Mouse (Mus musculus) limb, embryonic 15.5 days (tissue): ENCODE results near the gene Traf5. TPM values are rescaled to one million over a fixed set of nuclear protein-coding genes. Genes with fewer than 3 reads are reported as not detected.

Experiments used
- ATAC-seq: fragments of 200-750 bp; cut with Nextera tagmentation; 2 replicates; pipeline ENCODE4 v1.8.0; 2017; ENCODE audit warnings: low read depth, moderate TSS enrichment; ENCODE audit not compliant: insufficient number of reproducible peaks, low FRiP score, low TSS enrichment
- H3K27ac ChIP-seq: fragments of 300-500 bp; sonication (generic); 2 replicates; pipeline ENCODE4 v1.5.1; 2015; ENCODE audit warnings: moderate library complexity, mild to moderate bottlenecking, inconsistent platforms
- H3K27me3 ChIP-seq: fragments of 300-500 bp; sonication (generic); 2 replicates; pipeline ENCODE4 v1.6.1; 2015; ENCODE audit warnings: inconsistent platforms
- H3K36me3 ChIP-seq: fragments of 300-500 bp; sonication (generic); 2 replicates; pipeline ENCODE4 v1.6.1; 2015; ENCODE audit warnings: inconsistent platforms
- H3K4me1 ChIP-seq: fragments of 300-500 bp; sonication (generic); 2 replicates; pipeline ENCODE4 v1.6.1; 2015; ENCODE audit warnings: inconsistent platforms
- H3K4me2 ChIP-seq: fragments of 300-500 bp; sonication (generic); 2 replicates; pipeline ENCODE4 v1.6.1; 2015; ENCODE audit warnings: mild to moderate bottlenecking, inconsistent platforms
- H3K4me3 ChIP-seq: fragments of 300-500 bp; sonication (generic); 2 replicates; pipeline ENCODE4 v1.5.1; 2015; ENCODE audit warnings: mild to moderate bottlenecking, inconsistent platforms
- H3K9ac ChIP-seq: fragments of 300-500 bp; sonication (generic); 2 replicates; pipeline ENCODE4 v1.6.1; 2015; ENCODE audit warnings: inconsistent platforms
- H3K9me3 ChIP-seq: fragments of 300-500 bp; sonication (generic); 2 replicates; pipeline ENCODE4 v1.6.1; 2016; ENCODE audit warnings: inconsistent platforms
- WGBS: fragments of 180-500 bp; shearing (Covaris S2); methylation state at CpG from one replicate; pipeline ENCODE4 v1.1.7; 2015; 5-methylcytosine and 5-hydroxymethylcytosine counted together
- polyA plus RNA-seq: library from polyadenylated mRNA; unstranded; fragments of >200 nt; fragmentation: Nextera tagmentation; extraction: Ambion mirVana; gene quantifications from 2 replicates; pipeline ENCODE4 v1.2.1, GENCODE M21; 2015

Traf5 gene
- polyA plus RNA-seq, 1 experiment from 2014 or later: 21.7 TPM

GRCm38 (mm10) chr1:191986674-191987480 lies 105.5 kb downstream of the Traf5 start:
- Histone ChIP-seq H3K9ac (no peak overlapping the region), H3K9me3 (no peaks in the 10 kb centered on the region), H3K4me3 (no peak overlapping the region), H3K27me3 (peaks cover 11% of the 10 kb centered on the region), H3K36me3 (no peaks in the 10 kb centered on the region), H3K27ac (no peak overlapping the region), H3K4me2 (no peak overlapping the region), H3K4me1 (0 out of 2 replicates have a peak, but pooled peaks cover 4% of the 10 kb centered on the region)
- no peak for ATAC-seq
- 68% methylated on average over 8 of the region's 8 CpGs for WGBS

DNA sequence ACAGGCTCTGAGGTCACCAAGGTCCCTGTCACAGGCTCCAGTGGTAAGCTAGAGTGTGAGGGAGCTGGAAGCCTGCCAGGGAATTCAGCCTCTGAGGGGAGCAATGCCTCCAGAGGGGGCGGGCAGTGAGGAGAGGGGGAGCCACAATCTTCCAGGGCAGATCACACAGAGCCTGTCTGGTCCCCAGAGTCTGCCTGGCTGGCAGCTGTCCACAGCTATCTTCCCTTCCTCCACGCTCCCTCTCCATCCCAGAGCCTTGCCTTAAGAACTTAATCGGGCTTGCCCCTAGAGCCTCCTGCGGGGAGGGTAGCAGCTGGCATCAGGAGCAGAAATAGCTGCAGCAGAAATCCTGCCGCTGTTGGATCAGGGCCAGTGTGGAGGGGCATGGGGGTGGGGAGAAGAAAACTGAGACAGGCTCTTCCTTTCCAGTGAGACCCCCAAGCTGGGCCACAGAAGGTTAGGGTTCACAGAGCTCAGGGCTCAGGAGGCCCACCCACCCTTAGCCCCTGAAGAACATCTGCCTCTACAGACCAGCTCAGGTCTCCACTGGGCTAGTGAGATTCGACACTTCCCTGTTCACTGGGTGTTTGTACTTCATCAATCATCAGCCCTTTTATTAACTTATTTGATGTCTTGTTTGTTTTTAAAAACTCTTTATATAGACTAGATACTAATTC lies 110.8 kb downstream of the Traf5 start:
- Histone ChIP-seq H3K4me2 (no peak overlapping the region), H3K9ac (no peak overlapping the region), H3K27me3 (peaks cover 11% of the 10 kb centered on the region), H3K4me1 (peaks cover 22% of the 10 kb centered on the region), H3K27ac (no peak overlapping the region), H3K4me3 (no peak overlapping the region), H3K36me3 (no peaks in the 10 kb centered on the region), H3K9me3 (no peaks in the 10 kb centered on the region)
- WGBS: 15% methylated on average over 6 of the region's 6 CpGs
- peak; percentile 71; the same call in 1 of the 2 replicates for ATAC-seq

DNA sequence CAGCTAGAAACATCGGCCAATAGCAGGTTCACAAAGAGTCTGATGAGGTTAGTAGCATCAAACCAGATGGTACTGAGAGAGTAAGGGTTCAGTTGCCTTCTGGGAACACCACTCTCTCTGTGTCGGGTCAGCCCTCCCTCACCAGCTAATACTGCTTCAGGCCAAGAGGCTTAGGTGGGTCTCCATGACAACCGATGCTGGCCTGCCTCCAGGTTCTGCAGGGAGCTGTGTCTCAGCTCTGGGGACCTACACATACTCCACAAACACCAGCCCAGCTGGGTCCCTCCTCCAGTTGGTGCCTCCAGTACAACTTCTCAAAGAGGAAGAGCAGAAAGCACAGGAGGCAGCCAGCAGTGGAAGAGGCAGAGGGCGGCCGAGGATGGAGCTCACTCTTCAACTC lies 115.2 kb downstream of the Traf5 start, which contains the start of gene Rd3:
Gene Rd3, plus strand, starts transcription at position 184 of the 400 bp plus-strand sequence.
- ATAC-seq: no peak
- Histone ChIP-seq H3K4me3 (no peak within 1 kb of the TSS), H3K9me3 (no peaks in the 10 kb centered on the region), H3K4me2 (no peak within 1 kb of the TSS), H3K27ac (no peak within 1 kb of the TSS), H3K27me3 (no peaks in the 10 kb centered on the region), H3K4me1 (peaks cover 34% of the 10 kb centered on the region), H3K9ac (no peak within 1 kb of the TSS), H3K36me3 (no peaks in the 10 kb centered on the region)
- whole genome bisulfite sequencing: 37% methylated on average over 5 of the region's 5 CpGs

GRCm38 (mm10) chr1:191974509-191975405 lies 117.6 kb downstream of the Traf5 start:
- Histone ChIP-seq H3K4me3 (no peak overlapping the region), H3K27ac (no peak overlapping the region)
- 55% methylated on average over 13 of the region's 13 CpGs for WGBS

DNA sequence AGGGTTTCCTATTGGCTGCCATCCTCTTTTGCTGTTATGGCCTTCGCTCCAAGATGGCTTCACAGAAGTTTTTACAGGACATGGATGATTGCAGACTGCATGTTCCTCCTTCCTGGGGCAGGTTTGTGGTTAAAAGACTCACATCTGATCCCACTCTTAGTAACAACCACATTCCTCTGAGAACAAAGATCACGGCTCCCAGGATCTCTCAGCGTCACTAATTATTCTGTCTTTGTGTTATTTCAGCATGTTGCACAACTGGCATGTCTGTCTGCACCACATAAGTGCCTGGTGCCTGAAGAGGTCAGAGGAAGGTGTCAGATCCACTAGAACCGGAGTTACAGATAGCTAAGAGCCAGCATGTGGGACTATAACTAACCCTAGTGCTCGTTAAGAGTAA lies 122.4 kb downstream of the Traf5 start:
- no peaks in the 10 kb centered on the region for H3K9me3 ChIP-seq
- H3K9ac ChIP-seq: no peak overlapping the region
- H3K4me3 ChIP-seq: no peak overlapping the region
- no peak for ATAC-seq
- no peaks in the 10 kb centered on the region for H3K36me3 ChIP-seq
- H3K4me2 ChIP-seq: no peak overlapping the region
- H3K27me3 ChIP-seq: no peaks in the 10 kb centered on the region
- no peak overlapping the region for H3K27ac ChIP-seq
- 54% methylated on average over 5 of the region's 5 CpGs for WGBS
- H3K4me1 ChIP-seq: peaks cover 9% of the 10 kb centered on the region

More at GRCm38 (mm10) chr1:191974509-191975405, 117.6 kb downstream of the Traf5 start:
- H3K4me2 ChIP-seq: no peak overlapping the region
- no peaks in the 10 kb centered on the region for H3K9me3 ChIP-seq
- peaks cover 23% of the 10 kb centered on the region for H3K4me1 ChIP-seq
- ATAC-seq: no peak
- no peaks in the 10 kb centered on the region for H3K36me3 ChIP-seq
- no peaks in the 10 kb centered on the region for H3K27me3 ChIP-seq
- H3K9ac ChIP-seq: no peak overlapping the region

DNA sequence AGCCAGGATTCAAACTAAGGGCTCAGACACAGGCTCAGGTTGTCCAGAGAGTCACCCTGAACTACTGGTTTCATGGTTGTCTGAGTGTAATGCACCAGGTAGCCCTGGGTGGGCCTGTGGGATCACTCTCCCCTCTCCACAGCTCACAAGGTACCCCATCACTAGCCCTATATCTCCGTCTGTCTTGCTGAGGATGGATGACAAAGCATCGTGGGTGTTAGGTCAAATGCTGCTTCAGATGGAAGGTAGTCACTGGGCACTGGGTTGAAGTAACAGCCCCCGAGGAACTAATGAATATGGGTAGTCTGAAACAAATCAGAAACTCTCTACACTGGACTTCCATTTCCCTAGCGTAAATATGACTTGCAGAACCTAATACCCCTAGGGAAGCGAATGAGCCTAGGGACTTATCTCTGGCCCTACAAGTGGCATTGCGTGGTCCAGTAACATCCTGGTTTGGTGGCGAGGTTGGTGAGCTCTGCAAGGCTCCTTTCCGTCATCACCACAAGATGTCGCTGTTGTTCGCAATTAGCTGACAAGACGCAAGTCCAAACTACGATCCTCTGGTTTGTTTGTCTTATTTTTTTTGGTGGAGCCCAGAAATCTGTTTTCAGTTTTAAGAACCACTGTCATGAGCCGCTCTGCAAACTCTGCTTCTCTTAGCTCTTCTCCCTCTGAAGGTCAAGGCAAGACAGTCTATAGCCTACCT lies 127.4 kb downstream of the Traf5 start:
- Histone ChIP-seq H3K9me3 (no peaks in the 10 kb centered on the region), H3K4me2 (0 out of 2 replicates have a peak overlapping the region, but pooled peaks have one; percentile 26), H3K27me3 (no peaks in the 10 kb centered on the region), H3K27ac (no peak overlapping the region), H3K36me3 (no peaks in the 10 kb centered on the region), H3K4me1 (peaks cover 6% of the 10 kb centered on the region; the same call in 1 of the 2 replicates), H3K9ac (no peak overlapping the region), H3K4me3 (no peak overlapping the region)
- 0 out of 2 replicates have a peak, but pooled peaks have one; percentile 22 for ATAC-seq
- 16% methylated on average over 13 of the region's 13 CpGs for WGBS

- no peaks in the 10 kb centered on the region for H3K27me3 ChIP-seq
- no peak overlapping the region for H3K4me3 ChIP-seq
- peaks cover 6% of the 10 kb centered on the region; the same call in 1 of the 2 replicates for H3K4me1 ChIP-seq
- peak; percentile 61 for ATAC-seq
- H3K9me3 ChIP-seq: no peaks in the 10 kb centered on the region
- WGBS: 25% methylated on average over 8 of the region's 8 CpGs
- H3K9ac ChIP-seq: no peak overlapping the region
- no peaks in the 10 kb centered on the region for H3K36me3 ChIP-seq
- no peak overlapping the region for H3K27ac ChIP-seq
- no peak overlapping the region for H3K4me2 ChIP-seq
These were observed 128.2 kb downstream of the Traf5 start for GRCm38 (mm10) chr1:191963948-191964772.

DNA sequence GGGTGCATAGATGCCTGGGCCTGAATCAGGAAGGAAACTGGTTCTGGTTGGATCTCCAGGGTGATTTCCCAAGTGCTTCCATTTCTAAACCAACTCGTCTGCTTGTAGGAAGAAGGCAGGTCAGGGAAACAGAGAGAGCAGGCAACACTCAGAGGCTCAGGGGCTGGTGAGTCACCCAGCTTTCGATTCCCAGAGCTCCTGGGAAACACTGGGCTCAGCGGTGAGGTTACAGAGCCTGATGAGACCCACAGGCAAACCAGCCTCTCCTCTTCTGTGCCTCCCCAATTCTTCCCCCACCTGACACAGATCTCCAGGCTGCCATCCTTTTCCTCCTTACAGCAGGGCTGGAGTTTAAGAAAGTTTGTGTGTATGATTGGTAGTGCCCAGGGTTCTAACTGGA lies 128.9 kb downstream of the Traf5 start:
- 78% methylated on average over 3 of the region's 3 CpGs for WGBS
- no peak for ATAC-seq
- H3K27ac ChIP-seq: no peak overlapping the region
- H3K4me2 ChIP-seq: no peak overlapping the region
- H3K9me3 ChIP-seq: no peaks in the 10 kb centered on the region
- peaks cover 6% of the 10 kb centered on the region; the same call in 1 of the 2 replicates for H3K4me1 ChIP-seq
- H3K27me3 ChIP-seq: no peaks in the 10 kb centered on the region
- no peaks in the 10 kb centered on the region for H3K36me3 ChIP-seq
- H3K4me3 ChIP-seq: no peak overlapping the region
- H3K9ac ChIP-seq: no peak overlapping the region

DNA sequence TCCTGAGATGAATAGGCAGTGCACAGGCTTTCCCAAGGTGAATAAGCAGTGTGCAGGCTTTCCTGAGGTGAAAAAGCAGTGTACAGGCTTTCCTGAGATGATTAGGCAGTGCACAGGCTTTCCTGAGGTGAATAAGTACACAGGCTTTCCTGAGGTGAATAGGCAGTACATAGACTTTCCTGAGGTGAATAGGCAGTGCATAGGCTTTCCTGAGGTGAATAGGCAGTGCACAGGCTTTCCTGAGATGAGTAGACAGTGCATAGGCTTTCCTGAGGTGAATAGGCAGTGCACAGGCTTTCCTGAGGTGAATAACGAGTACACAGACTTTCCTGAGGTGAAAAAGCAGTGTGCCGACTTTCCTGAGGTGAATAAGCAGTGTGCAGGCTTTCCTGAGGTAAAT lies 131.4 kb downstream of the Traf5 start:
- H3K27me3 ChIP-seq: no peaks in the 10 kb centered on the region
- no peak for ATAC-seq
- H3K4me1 ChIP-seq: peaks cover 6% of the 10 kb centered on the region; the same call in 1 of the 2 replicates
- H3K36me3 ChIP-seq: no peaks in the 10 kb centered on the region
- H3K27ac ChIP-seq: no peak overlapping the region
- H3K4me2 ChIP-seq: no peak overlapping the region
- H3K4me3 ChIP-seq: no peak overlapping the region
- H3K9me3 ChIP-seq: no peaks in the 10 kb centered on the region
- H3K9ac ChIP-seq: no peak overlapping the region
- 44% methylated on average over 2 of the region's 2 CpGs for WGBS

GRCm38 (mm10) chr1:191957321-191957720 lies 135.0 kb downstream of the Traf5 start:
- H3K27ac ChIP-seq: no peak overlapping the region
- H3K9me3 ChIP-seq: no peaks in the 10 kb centered on the region
- WGBS: 73% methylated on average over 3 of the region's 3 CpGs
- no peaks in the 10 kb centered on the region for H3K36me3 ChIP-seq
- no peak for ATAC-seq
- no peak overlapping the region for H3K4me3 ChIP-seq
- H3K4me1 ChIP-seq: no peaks in the 10 kb centered on the region
- H3K4me2 ChIP-seq: no peak overlapping the region
- H3K27me3 ChIP-seq: no peaks in the 10 kb centered on the region
- H3K9ac ChIP-seq: no peak overlapping the region
